Mouse (Mus musculus): ENCODE data around the gene Aamp.
"Not testable (repeated sequence)": the region's sequence is repeated elsewhere in the genome, so short reads cannot be mapped to it uniquely, and the experiment has no call there.

The Aamp gene

GRCm38 (mm10) chr1:74302229-74302628, 17.7 kb upstream of the Aamp start:
- DNase-seq (ENCODE audit: low spot score in 2 of 2): peak; percentile 5 to 11

GRCm38 (mm10) chr1:74300347-74301110, 16.0 kb upstream of the Aamp start:
- DNase-seq (ENCODE audit: low spot score in 2 of 2): peak; percentile 45 to 55

GRCm38 (mm10) chr1:74298996-74299395, 14.5 kb upstream of the Aamp start:
- DNase-seq (ENCODE audit: low spot score in 2 of 2): peak in 1 of 2 experiments; percentile 70

GRCm38 (mm10) chr1:74298157-74298750, 13.7 kb upstream of the Aamp start:
- DNase-seq (ENCODE audit: low spot score in 2 of 2): no peak

- DNase-seq (ENCODE audit: low spot score in 2 of 2): peak; percentile 66 to 73
Measured at GRCm38 (mm10) chr1:74297269-74297668, 12.7 kb upstream of the Aamp start.

GRCm38 (mm10) chr1:74296477-74296876, 11.9 kb upstream of the Aamp start:
- DNase-seq (ENCODE audit: low spot score in 2 of 2): no peak

GRCm38 (mm10) chr1:74295456-74296171, 11.1 kb upstream of the Aamp start:
- DNase-seq (ENCODE audit: low spot score in 2 of 2): peak; percentile 96

- DNase-seq (ENCODE audit: low spot score in 2 of 2): no peak
Measured at GRCm38 (mm10) chr1:74294733-74295455, 10.4 kb upstream of the Aamp start.

- no peak for DNase-seq (ENCODE audit: low spot score in 2 of 2)
Measured at GRCm38 (mm10) chr1:74294090-74294643, 9.6 kb upstream of the Aamp start.

- DNase-seq (ENCODE audit: low spot score in 2 of 2): no peak
Measured at GRCm38 (mm10) chr1:74293306-74293960, 8.9 kb upstream of the Aamp start.

- no peak for DNase-seq (ENCODE audit: low spot score in 2 of 2)
Measured at GRCm38 (mm10) chr1:74292331-74293020, 7.9 kb upstream of the Aamp start.

GRCm38 (mm10) chr1:74290141-74290540, 5.6 kb upstream of the Aamp start:
- DNase-seq (ENCODE audit: low spot score in 2 of 2): no peak

- DNase-seq (ENCODE audit: low spot score in 2 of 2): no peak
Measured at GRCm38 (mm10) chr1:74289740-74290139, 5.2 kb upstream of the Aamp start.

- no peak for DNase-seq (ENCODE audit: low spot score in 2 of 2)
Measured at GRCm38 (mm10) chr1:74289248-74289647, 4.7 kb upstream of the Aamp start.

- DNase-seq (ENCODE audit: low spot score in 2 of 2): no peak
Measured at GRCm38 (mm10) chr1:74288327-74288726, 3.8 kb upstream of the Aamp start.

GRCm38 (mm10) chr1:74286869-74287607, 2.5 kb upstream of the Aamp start:
- not testable (repeated sequence) for DNase-seq (ENCODE audit: low spot score in 2 of 2)

GRCm38 (mm10) chr1:74285212-74286010, 873 bp upstream of the Aamp start:
- no peak for DNase-seq (ENCODE audit: low spot score in 2 of 2)

GRCm38 (mm10) chr1:74283686-74284463, 663 bp downstream of the Aamp start:
- peak in 1 of 2 experiments; percentile 62 for DNase-seq (ENCODE audit: low spot score in 2 of 2)

Data from heart, adult 9 months (tissue).